Mouse (Mus musculus) forebrain, postnatal 0 days (tissue): Measurements from ENCODE around the gene Baz2a. TPM values are rescaled to one million over a fixed set of nuclear protein-coding genes. Genes with fewer than 3 reads are reported as not detected.

Source experiments
- ATAC-seq: fragments of 200-750 bp; cut with Nextera tagmentation; 2 replicates; pipeline ENCODE4 v1.8.0; 2017; ENCODE audit warnings: mild to moderate bottlenecking, moderate library complexity
- DNase-seq: peaks from one replicate; pipeline ENCODE4 v3.0.0-alpha.2; 2015
- H3K27ac ChIP-seq: fragments of 300-500 bp; sonication (generic); 2 replicates; pipeline ENCODE4 v1.5.1; 2014; ENCODE audit warnings: low read depth, mild to moderate bottlenecking, antibody characterized with exemption, low read length, moderate library complexity, mixed read lengths
- H3K27me3 ChIP-seq: fragments of 300-500 bp; sonication (generic); 2 replicates; pipeline ENCODE4 v1.6.1; 2014; ENCODE audit warnings: mild to moderate bottlenecking, low read length, mixed read lengths; ENCODE audit not compliant: insufficient read depth
- H3K36me3 ChIP-seq: fragments of 300-500 bp; sonication (generic); 2 replicates; pipeline ENCODE4 v1.6.1; 2014; ENCODE audit warnings: mild to moderate bottlenecking, moderate library complexity; ENCODE audit not compliant: insufficient read depth
- H3K4me1 ChIP-seq: fragments of 300-500 bp; sonication (generic); 2 replicates; pipeline ENCODE4 v1.6.1; 2014; ENCODE audit warnings: antibody characterized with exemption; ENCODE audit not compliant: insufficient read depth
- H3K4me2 ChIP-seq: fragments of 300-500 bp; sonication (generic); 2 replicates; pipeline ENCODE4 v1.6.1; 2014; ENCODE audit warnings: low read depth, mild to moderate bottlenecking, moderate library complexity
- H3K4me3 ChIP-seq: fragments of 300-500 bp; sonication (generic); 2 replicates; pipeline ENCODE4 v1.5.1; 2014; ENCODE audit warnings: low read depth, low read length, mixed read lengths
- H3K9ac ChIP-seq: fragments of 300-500 bp; sonication (generic); 2 replicates; pipeline ENCODE4 v1.6.1; 2014; ENCODE audit warnings: mild to moderate bottlenecking
- H3K9me3 ChIP-seq: fragments of 300-500 bp; sonication (generic); 2 replicates; pipeline ENCODE4 v1.6.1; 2016; ENCODE audit warnings: low read length
- CTCF ChIP-seq: sonication (generic); IDR thresholded peaks from 2 replicates; pipeline ENCODE4 v1.5.1; 2016; ENCODE audit warnings: antibody characterized with exemption, control low read depth, low read depth
- WGBS: fragments of 180-500 bp; shearing (Covaris S2); extraction: QIAGEN DNeasy Blood & Tissue Kit; methylation state at CpG from one replicate; pipeline ENCODE4 v1.1.7; 2014; 5-methylcytosine and 5-hydroxymethylcytosine counted together
- polyA plus RNA-seq: library from polyadenylated mRNA; unstranded; fragments of >200 nt; fragmentation: Nextera tagmentation; extraction: Ambion mirVana; gene quantifications from 2 replicates; pipeline ENCODE4 v1.2.1, GENCODE M21; 2015
- total RNA-seq: library from RNA; depleted of rRNA; stranded (reverse); fragments of >200 nt; gene quantifications from 2 replicates; pipeline ENCODE4 v1.2.3, GENCODE M21; 2014

Gene Baz2a
- total and polyA plus RNA-seq, 2 experiments from 2014 or later, result 7.0 to 10.0 TPM

GRCm38 (mm10) chr10:128133650-128134332 lies 42.4 kb downstream of the Baz2a start:
- no peak for TF ChIP-seq CTCF
- Histone ChIP-seq H3K9ac (peak overlapping the region; percentile 18; the same call in 1 of the 2 replicates), H3K4me3 (no peak overlapping the region), H3K27me3 (no peaks in the 10 kb centered on the region), H3K27ac (no peak overlapping the region), H3K4me1 (no peaks in the 10 kb centered on the region), H3K4me2 (no peak overlapping the region), H3K36me3 (peaks cover 12% of the 10 kb centered on the region), H3K9me3 (no peaks in the 10 kb centered on the region)
- peak; percentile 43; the same call in 1 of the 2 replicates for ATAC-seq
- WGBS, result 38% methylated on average over 13 of the region's 13 CpGs
- no peak for DNase-seq

GRCm38 (mm10) chr10:128135374-128135773 lies 44.0 kb downstream of the Baz2a start:
- peaks cover 4% of the 10 kb centered on the region; the same call in 1 of the 2 replicates for H3K36me3 ChIP-seq
- no peak for TF ChIP-seq CTCF
- no peak overlapping the region for H3K4me2 ChIP-seq
- DNase-seq, result no peak
- H3K27ac ChIP-seq, result no peak overlapping the region
- no peaks in the 10 kb centered on the region for H3K4me1 ChIP-seq
- H3K9me3 ChIP-seq, result no peaks in the 10 kb centered on the region
- no peak overlapping the region for H3K9ac ChIP-seq
- 91% methylated on average over 6 of the region's 6 CpGs for WGBS
- no peaks in the 10 kb centered on the region for H3K27me3 ChIP-seq
- H3K4me3 ChIP-seq, result no peak overlapping the region
- no peak for ATAC-seq

- no peak for ATAC-seq
- WGBS, result 73% methylated on average over 12 of the region's 12 CpGs
Measured at GRCm38 (mm10) chr10:128140236-128140952, 49.0 kb downstream of the Baz2a start.

GRCm38 (mm10) chr10:128142165-128142564 lies 50.8 kb downstream of the Baz2a start:
- ATAC-seq (no peak), DNase-seq (peak; percentile 24)
- Histone ChIP-seq H3K27ac (no peak overlapping the region), H3K4me2 (no peak overlapping the region), H3K9ac (no peak overlapping the region), H3K9me3 (no peaks in the 10 kb centered on the region), H3K4me1 (no peaks in the 10 kb centered on the region), H3K27me3 (no peaks in the 10 kb centered on the region), H3K36me3 (no peaks in the 10 kb centered on the region), H3K4me3 (no peak overlapping the region)
- WGBS, result 63% methylated on average over 2 of the region's 2 CpGs
- TF ChIP-seq CTCF, result peak; percentile 45; the same call in 1 of the 2 replicates

More at GRCm38 (mm10) chr10:128140236-128140952, 49.0 kb downstream of the Baz2a start:
- Histone ChIP-seq H3K9me3 (no peaks in the 10 kb centered on the region), H3K9ac (no peak overlapping the region), H3K4me3 (no peak overlapping the region), H3K4me1 (no peaks in the 10 kb centered on the region), H3K36me3 (no peaks in the 10 kb centered on the region), H3K27ac (no peak overlapping the region), H3K27me3 (no peaks in the 10 kb centered on the region), H3K4me2 (no peak overlapping the region)
- peak; percentile 69 for DNase-seq
- TF ChIP-seq CTCF, result peak; percentile 72

- H3K9ac ChIP-seq, result no peak overlapping the region
- H3K9me3 ChIP-seq, result no peaks in the 10 kb centered on the region
- no peaks in the 10 kb centered on the region for H3K36me3 ChIP-seq
- no peak for TF ChIP-seq CTCF
- WGBS, result 80% methylated on average over 4 of the region's 4 CpGs
- no peak overlapping the region for H3K27ac ChIP-seq
- H3K4me3 ChIP-seq, result no peak overlapping the region
- H3K27me3 ChIP-seq, result no peaks in the 10 kb centered on the region
- no peak for DNase-seq
- H3K4me2 ChIP-seq, result no peak overlapping the region
- ATAC-seq, result no peak
- H3K4me1 ChIP-seq, result no peaks in the 10 kb centered on the region
Measured at GRCm38 (mm10) chr10:128143659-128144058, 52.3 kb downstream of the Baz2a start.

- H3K9ac ChIP-seq, result no peak overlapping the region
- no peaks in the 10 kb centered on the region for H3K36me3 ChIP-seq
- no peak overlapping the region for H3K4me2 ChIP-seq
- H3K4me3 ChIP-seq, result no peak overlapping the region
- H3K27me3 ChIP-seq, result no peaks in the 10 kb centered on the region
- TF ChIP-seq CTCF, result no peak
- 91% methylated on average over 2 of the region's 2 CpGs for WGBS
- no peak for DNase-seq
- H3K4me1 ChIP-seq, result no peaks in the 10 kb centered on the region
- no peaks in the 10 kb centered on the region for H3K9me3 ChIP-seq
- no peak overlapping the region for H3K27ac ChIP-seq
- no peak for ATAC-seq
Measured at GRCm38 (mm10) chr10:128144961-128145360, 53.6 kb downstream of the Baz2a start.

GRCm38 (mm10) chr10:128148789-128149365 lies 57.5 kb downstream of the Baz2a start:
- H3K4me3 ChIP-seq, result no peak overlapping the region
- H3K4me1 ChIP-seq, result no peaks in the 10 kb centered on the region
- no peak overlapping the region for H3K4me2 ChIP-seq
- no peak overlapping the region for H3K9ac ChIP-seq
- H3K36me3 ChIP-seq, result no peaks in the 10 kb centered on the region
- no peaks in the 10 kb centered on the region for H3K9me3 ChIP-seq
- H3K27me3 ChIP-seq, result no peaks in the 10 kb centered on the region
- no peak for TF ChIP-seq CTCF
- 87% methylated on average over 5 of the region's 5 CpGs for WGBS
- DNase-seq (no peak), ATAC-seq (no peak)
- H3K27ac ChIP-seq, result no peak overlapping the region
